In genomic region chr6:34598121-34599065, GRCm38 (mm10) we compare ENCODE assay signal across 9 mouse cellular contexts. TPM values are rescaled to one million over a fixed set of nuclear protein-coding genes. Genes with fewer than 3 reads are reported as not detected.
A peak's percentile ranks its signal among the peaks of the same experiment; 100 is the strongest.
DNase-seq lines count a peak whose midpoint lies in the region; ATAC-seq and TF ChIP-seq lines count a peak whose summit lies in the region.
"Had no signal": no experiment of that assay in that cellular context is flagged by ENCODE, and none has a peak within 500 bp of the region (broad histone marks: within the 10 kb centered on the region; RNA-seq: fewer than 3 reads in every experiment).

Gene Cald1, plus strand, starts transcription at chr6:34598500.

- DNase-seq in left cerebral cortex, adult 2 months (ENCODE audit: extremely low spot score in 1 of 2, low spot score in 2 of 2), result no peak
- DNase-seq in left cerebral cortex, adult 9 months (ENCODE audit: low spot score in 2 of 2), result no peak
- peak; percentile 62 to 71 for DNase-seq in heart, postnatal 36 days
- no peak for DNase-seq in layer of hippocampus, postnatal 14 days (ENCODE audit: low spot score in 2 of 2)
- peak; percentile 62 for DNase-seq in lung, postnatal 14 days
- peak; percentile 51 for DNase-seq in stomach, postnatal 0 days (ENCODE audit: low spot score)

- H3K9ac ChIP-seq in forebrain, embryonic 13.5 days, result peak within 1 kb of the TSS; percentile 35; the same call in 1 of the 2 replicates
- peak within 1 kb of the TSS; percentile 54 for H3K9ac ChIP-seq in stomach, postnatal 0 days (ENCODE audit: low read length)

- intact Hi-C loops in left cerebral cortex, adult 2 months (cut with DNase I), result no loop called here
- intact Hi-C loops in heart, postnatal 36 days (cut with DNase I), result loop anchor here (2.0 to 5.0 kb wide), 4 partner anchors 40 to 269 kb away; no protein-coding TSS in a partner anchor

- H3K4me3 ChIP-seq in left cerebral cortex, adult 2 months, result peak within 1 kb of the TSS; percentile 7
- H3K4me3 ChIP-seq in forebrain, embryonic 13.5 days, result peak within 1 kb of the TSS; percentile 20
- H3K4me3 ChIP-seq in stomach, postnatal 0 days (ENCODE audit: low read depth, low read length), result peak within 1 kb of the TSS; percentile 43

- H3K27ac ChIP-seq in left cerebral cortex, adult 2 months, result no peak within 1 kb of the TSS
- H3K27ac ChIP-seq in forebrain, embryonic 13.5 days, result no peak within 1 kb of the TSS
- H3K27ac ChIP-seq in stomach, postnatal 0 days (replicated peaks), result peak within 1 kb of the TSS; percentile 90

- no peaks in the 10 kb centered on the region for H3K36me3 ChIP-seq in forebrain, embryonic 13.5 days (ENCODE audit: poor library complexity, severe bottlenecking)
- no peaks in the 10 kb centered on the region for H3K36me3 ChIP-seq in stomach, postnatal 0 days (ENCODE audit: control insufficient read depth, insufficient read depth, low read length)
- H3K36me3 ChIP-seq: G1E had no signal

- H3K4me2 ChIP-seq in forebrain, embryonic 13.5 days, result peak within 1 kb of the TSS; percentile 53
- H3K4me2 ChIP-seq in stomach, postnatal 0 days (replicated peaks; ENCODE audit: low read depth), result peak within 1 kb of the TSS; percentile 48

- peaks cover 24% of the 10 kb centered on the region for H3K4me1 ChIP-seq in forebrain, embryonic 13.5 days
- H3K4me1 ChIP-seq in stomach, postnatal 0 days (replicated peaks; ENCODE audit: control insufficient read depth, insufficient read depth), result peaks cover 2% of the 10 kb centered on the region; the same call in 1 of the 2 replicates

- ATAC-seq in forebrain, embryonic 13.5 days, result peak; percentile 66
- ATAC-seq in stomach, postnatal 0 days (ENCODE audit: low FRiP score, low TSS enrichment), result peak; percentile 90
- ATAC-seq in monocyte, adult 5-6 weeks (replicated peaks; ENCODE audit: insufficient number of reproducible peaks, low FRiP score, low TSS enrichment, poor library complexity, severe bottlenecking), result no peak

- no peaks in the 10 kb centered on the region for H3K9me3 ChIP-seq in forebrain, embryonic 13.5 days (replicated peaks)
- no peaks in the 10 kb centered on the region for H3K9me3 ChIP-seq in stomach, postnatal 0 days (ENCODE audit: control insufficient read depth, low read length)
- H3K9me3 ChIP-seq: G1E had no signal

- TF ChIP-seq CTCF in left cerebral cortex, adult 2 months (IDR thresholded peaks at IDR 0.05), result no peak
- TF ChIP-seq CTCF in stomach, postnatal 0 days (IDR thresholded peaks at IDR 0.05; ENCODE audit: low read depth), result no peak

- 5% methylated on average over 16 of the region's 16 CpGs for WGBS in forebrain, embryonic 13.5 days
- WGBS in stomach, postnatal 0 days, result 6% methylated on average over 16 of the region's 16 CpGs

- no peak for TF ChIP-seq EP300 in stomach, postnatal 0 days (optimal IDR thresholded peaks at IDR 0.05)

- H3K27me3 ChIP-seq in forebrain, embryonic 13.5 days, result no peaks in the 10 kb centered on the region
- no peaks in the 10 kb centered on the region for H3K27me3 ChIP-seq in stomach, postnatal 0 days (ENCODE audit: control insufficient read depth, insufficient read depth, low read length)

RNA-seq across cellular contexts. Expression of gene Cald1, which starts in this region (rescaled TPM):
- 10 to 100 TPM; 20.9 to 22.4 TPM for total RNA-seq in left cerebral cortex, adult 2 months (2021)
- polyA plus RNA-seq in forebrain, embryonic 13.5 days (2015; fragmentation: Nextera tagmentation; extraction: Ambion mirVana), result 73.1 and 79.4 TPM in 2 replicates
- 10 to 100 TPM; 49.3 to 55.6 TPM for total RNA-seq in heart, postnatal 36 days (2021)
- 10 to 100 TPM; 31.5 to 43.3 TPM for total RNA-seq in layer of hippocampus, postnatal 14 days (2021)
- 199 and 301 TPM in 2 replicates for polyA plus RNA-seq in stomach, postnatal 0 days (2015; fragmentation: Nextera tagmentation; extraction: Ambion mirVana)
- 1.8 to 27.7 TPM (median 4.9 TPM) in 3 replicates for total RNA-seq in monocyte, adult 5-6 weeks (2017)
- polyA plus RNA-seq: G1E had no signal

Comparison
In these comparisons a context has a peak if more than half of its experiments do, and no peak if none do; other contexts are left out.
1. DNase-seq: peak in heart, postnatal 36 days (2 of 2), lung, postnatal 14 days (single experiment) and stomach, postnatal 0 days (single experiment); none in left cerebral cortex, adult 2 months (0 of 2), left cerebral cortex, adult 9 months (0 of 2) and layer of hippocampus, postnatal 14 days (0 of 2).
2. Peak in every context shown above with its lines, with median percentiles within 50 percentile points of each other: H3K4me3 ChIP-seq.